Mouse (Mus musculus) myocyte (in vitro differentiated cells): Measurements from ENCODE around the gene Msi2.

ENCODE experiments used
- POLR2A ChIP-seq: IDR thresholded peaks from one replicate; pipeline ENCODE4 v1.6.1; 2011; ENCODE audit warnings: low read depth, mild to moderate bottlenecking, control low read depth, moderate library complexity; ENCODE audit not compliant: insufficient read length
- REST ChIP-seq: IDR thresholded peaks from one replicate; pipeline ENCODE4 v1.6.1; 2011; ENCODE audit warnings: mild to moderate bottlenecking, control low read depth, moderate library complexity; ENCODE audit not compliant: insufficient read depth, insufficient read length

- no peak for TF ChIP-seq REST
- no peak for TF ChIP-seq POLR2A
Measured at GRCm38 (mm10) chr11:88581375-88581774, 136.9 kb downstream of the Msi2 start.
